Mouse (Mus musculus) ES-Bruce4 (cell line): ENCODE results near the gene Ccl1.

Experiments used
- CTCF ChIP-seq: IDR thresholded peaks from one replicate; pipeline ENCODE4 v1.8.1; 2011; ENCODE audit warnings: low read depth, low read length
- EP300 ChIP-seq: IDR thresholded peaks from 2 replicates; pipeline ENCODE4 v1.6.1; 2011; ENCODE audit warnings: low read depth, low read length; ENCODE audit not compliant: insufficient read depth
- POLR2A ChIP-seq: IDR thresholded peaks from one replicate; pipeline ENCODE4 v1.8.1; 2011; ENCODE audit warnings: low read length; ENCODE audit not compliant: insufficient read depth

- TF ChIP-seq POLR2A (no peak), CTCF (no peak), EP300 (no peak)
Observed at GRCm38 (mm10) chr11:82159126-82159525, 146.4 kb downstream of the Ccl1 start.
